Mouse (Mus musculus) embryo, embryonic 11 days (tissue): ENCODE data around the gene Homer3.

Experiments
- DNase-seq: peaks from one replicate; pipeline ENCODE4 v3.0.0-alpha.2; 2015

Gene Homer3

DNA sequence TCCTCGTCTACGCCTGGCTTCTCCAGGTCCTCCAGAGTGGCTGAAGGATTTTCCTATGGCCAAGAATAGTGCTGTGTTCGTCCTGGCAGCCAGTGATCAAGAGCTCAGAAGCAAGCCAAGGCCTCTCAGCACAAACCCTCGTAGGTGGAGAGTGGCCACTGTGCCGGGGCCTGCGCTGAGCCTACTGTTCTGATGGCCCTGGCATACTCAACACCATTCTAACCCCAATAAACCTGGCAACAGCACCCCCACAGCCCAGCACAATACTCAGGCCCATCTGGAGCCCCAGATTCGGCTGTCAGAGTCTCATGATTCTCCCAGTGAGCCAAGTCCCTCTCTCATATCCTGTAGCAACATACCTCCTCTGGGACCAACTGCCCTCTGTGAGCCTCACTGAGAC is 58.0 kb downstream of the Homer3 start:
- DNase-seq = no peak

DNA sequence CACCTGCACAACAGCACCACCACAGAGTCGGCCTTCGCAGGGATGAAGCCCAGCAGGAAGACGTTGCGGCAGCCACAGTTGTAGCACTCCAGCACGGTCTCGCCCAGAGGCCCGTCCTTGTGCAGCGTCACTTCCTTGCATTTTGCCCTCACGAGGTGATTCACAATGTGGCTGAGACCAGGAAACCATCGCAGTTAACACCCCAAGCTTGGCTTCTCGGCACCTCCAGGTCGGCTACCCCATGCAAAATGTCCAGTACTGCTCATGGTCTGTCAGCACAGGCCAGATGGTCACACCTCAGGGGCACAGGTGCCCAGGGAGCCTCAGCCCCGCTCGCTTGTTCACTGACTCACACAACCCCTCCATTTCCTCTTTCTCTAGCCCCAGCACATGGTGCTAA is 59.4 kb downstream of the Homer3 start:
- DNase-seq = no peak

GRCm38 (mm10) chr8:70343076-70343475 is 60.4 kb downstream of the Homer3 start:
- DNase-seq = peak; percentile 48

DNA sequence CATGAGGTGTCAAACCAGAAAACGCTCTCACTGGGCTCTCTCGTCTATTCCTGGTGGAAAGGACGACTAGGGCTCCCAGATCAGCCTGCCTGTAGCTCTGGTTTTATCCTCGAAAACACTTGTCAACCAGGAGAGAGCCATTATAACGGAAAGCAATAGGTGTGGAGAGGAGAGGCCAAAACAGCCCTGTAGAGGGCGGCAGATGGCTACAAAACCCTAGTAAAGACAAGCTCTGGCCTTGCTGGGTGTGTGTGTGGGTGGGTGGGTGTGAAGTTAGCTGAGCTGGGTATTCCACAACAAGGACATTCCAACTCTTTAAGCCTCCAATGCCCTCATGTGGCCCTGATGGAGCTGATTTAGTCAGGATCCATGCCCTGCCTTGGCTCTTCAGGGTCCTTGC is 61.1 kb downstream of the Homer3 start:
- DNase-seq = peak; percentile 56
